ENCODE assay signal across 12 mouse cellular contexts in genomic region chr12:33433812-33434211, GRCm38 (mm10). TPM values are rescaled to one million over a fixed set of nuclear protein-coding genes. Genes with fewer than 3 reads are reported as not detected.
DNase-seq lines count a peak whose midpoint lies in the region; ATAC-seq and TF ChIP-seq lines count a peak whose summit lies in the region.
"Had no signal": no experiment of that assay in that cellular context is flagged by ENCODE, and none has a peak within 500 bp of the region (broad histone marks: within the 10 kb centered on the region; RNA-seq: fewer than 3 reads in every experiment).

No protein-coding gene starts in this region.

- no peak for TF ChIP-seq CTCF in cerebellum, adult 2 months (IDR thresholded peaks at IDR 0.05; ENCODE audit: borderline replicate concordance, insufficient read depth, low read depth, low read length)

- DNase-seq in lung, adult 18-20 months = peak; percentile 33 to 41
- DNase-seq in lung, postnatal 10 days = no peak
- DNase-seq in thymus, postnatal 36 days = peak; percentile 40 to 58
- DNase-seq in ovary, postnatal 14 days (ENCODE audit: low spot score) = no peak
- no peak for DNase-seq in embryo, embryonic 9.5 days (ENCODE audit: extremely low spot score)
- DNase-seq in cerebellum, adult 2 months = no peak

- no peaks in the 10 kb centered on the region for H3K27me3 ChIP-seq in cerebellum, adult 2 months (ENCODE audit: control insufficient read depth, insufficient read depth, low read length)
- H3K27me3 ChIP-seq: midbrain, embryonic 13.5 days; stomach, embryonic 15.5 days had no signal

- TF ChIP-seq POLR2A in cerebellum, adult 2 months (IDR thresholded peaks at IDR 0.05; ENCODE audit: borderline replicate concordance, insufficient read depth, low read length) = no peak

- H3K4me1 ChIP-seq in cerebellum, adult 2 months (ENCODE audit: control insufficient read depth, insufficient read depth, low read length) = no peaks in the 10 kb centered on the region; the same call in 1 of the 2 replicates

- 90% methylated on average over 9 of the region's 9 CpGs for WGBS in cerebellum, adult 2 months

- peak; percentile 72 for ATAC-seq in granulocyte monocyte progenitor cell, adult 5-6 weeks (replicated peaks; ENCODE audit: poor library complexity, severe bottlenecking)
- peak; percentile 56 for ATAC-seq in megakaryocyte progenitor cell, adult 5-6 weeks (replicated peaks; ENCODE audit: poor library complexity)
- ATAC-seq: hindbrain, postnatal 0 days; midbrain, embryonic 13.5 days had no signal

- H3K27ac ChIP-seq in cerebellum, adult 2 months (ENCODE audit: insufficient read depth, low read length) = no peak overlapping the region
- H3K27ac ChIP-seq: forebrain, embryonic 10.5 days; hindbrain, postnatal 0 days; midbrain, embryonic 13.5 days; stomach, embryonic 15.5 days had no signal

- H3K4me3 ChIP-seq in cerebellum, adult 2 months (replicated peaks; ENCODE audit: insufficient read depth, low read depth, low read length) = no peak overlapping the region
- H3K4me3 ChIP-seq: forebrain, embryonic 10.5 days; midbrain, embryonic 13.5 days; stomach, embryonic 15.5 days had no signal

RNA-seq across cellular contexts. Expression of gene Twistnb, which starts 4.4 kb away (rescaled TPM):
- total RNA-seq in granulocyte monocyte progenitor cell, adult 5-6 weeks (2014; fragmentation: Nextera tagmentation) = 30.8 and 35.3 TPM in 2 replicates
- 55.1 and 67.3 TPM in 2 replicates for total RNA-seq in granulocyte monocyte progenitor cell, adult 5-6 weeks (2017)
- 53.5 and 54.5 TPM in 2 replicates for total RNA-seq in megakaryocyte progenitor cell, adult 5-6 weeks (2015)
- 55.3 and 61.1 TPM in 2 replicates for total RNA-seq in megakaryocyte progenitor cell, adult 5-6 weeks (2017)
- polyA plus RNA-seq in cerebellum, adult 2 months (2012; rRNA removed) = 8.4 and 9.3 TPM in 2 replicates

RNA-seq across cellular contexts. Expression of gene Efcab10, which starts 39.2 kb away (rescaled TPM):
- total RNA-seq in granulocyte monocyte progenitor cell, adult 5-6 weeks (2014; fragmentation: Nextera tagmentation) = not detected in 2 replicates
- total RNA-seq in granulocyte monocyte progenitor cell, adult 5-6 weeks (2017) = not detected in 2 replicates
- not detected in 2 replicates for total RNA-seq in megakaryocyte progenitor cell, adult 5-6 weeks (2015)
- not detected in 2 replicates for total RNA-seq in megakaryocyte progenitor cell, adult 5-6 weeks (2017)
- 0.95 and 1.5 TPM in 2 replicates for polyA plus RNA-seq in cerebellum, adult 2 months (2012; rRNA removed)
- total RNA-seq: hindbrain, postnatal 0 days had no signal

Comparison
In these comparisons a context has a peak if more than half of its experiments do, and no peak if none do; other contexts are left out.
1. DNase-seq: peak in lung, adult 18-20 months (2 of 2) and thymus, postnatal 36 days (2 of 2); none in lung, postnatal 10 days (single experiment), ovary, postnatal 14 days (single experiment), embryo, embryonic 9.5 days (single experiment) and cerebellum, adult 2 months (0 of 2).